In genomic region chr12:8511037-8511882, GRCm38 (mm10) we compare ENCODE assay signal across 10 mouse cellular contexts. TPM values are rescaled to one million over a fixed set of nuclear protein-coding genes. Genes with fewer than 3 reads are reported as not detected.
DNase-seq lines count a peak whose midpoint lies in the region; ATAC-seq and TF ChIP-seq lines count a peak whose summit lies in the region.
"Had no signal": no experiment of that assay in that cellular context is flagged by ENCODE, and none has a peak within 500 bp of the region (broad histone marks: within the 10 kb centered on the region; RNA-seq: fewer than 3 reads in every experiment).

No protein-coding gene starts in this region.

- no peaks in the 10 kb centered on the region for H3K9me3 ChIP-seq in embryonic facial prominence, embryonic 14.5 days (ENCODE audit: control insufficient read depth, low read length)
- H3K9me3 ChIP-seq: liver, embryonic 13.5 days had no signal

- H3K27me3 ChIP-seq in embryonic facial prominence, embryonic 14.5 days (replicated peaks; ENCODE audit: control insufficient read depth, insufficient read depth, low read length), result no peaks in the 10 kb centered on the region
- H3K27me3 ChIP-seq: liver, embryonic 13.5 days had no signal

- peak; percentile 40 for DNase-seq in gastrocnemius, adult 2 months
- no peak for DNase-seq in gastrocnemius, postnatal 36 days
- peak; percentile 48 to 51 for DNase-seq in lung, adult 18-20 months
- DNase-seq in lung, postnatal 25 days (ENCODE audit: low spot score), result no peak
- peak; percentile 44 for DNase-seq in embryonic facial prominence, embryonic 14.5 days (ENCODE audit: low spot score)
- DNase-seq in mesoderm, embryonic 11.5 days (ENCODE audit: low read depth, low spot score), result peak; percentile 46
- DNase-seq in left cerebral cortex, adult 2 months (ENCODE audit: extremely low spot score in 1 of 2, low spot score in 2 of 2), result no peak
- DNase-seq in thymus, adult 18-20 months, result no peak
- DNase-seq: cerebellum, adult 11 months; liver, embryonic 13.5 days had no signal

- H3K27ac ChIP-seq in gastrocnemius, adult 2 months, result peak overlapping the region; percentile 71
- H3K27ac ChIP-seq in embryonic facial prominence, embryonic 14.5 days (replicated peaks; ENCODE audit: low read depth, low read length), result no peak overlapping the region
- H3K27ac ChIP-seq in left cerebral cortex, adult 2 months, result no peak overlapping the region
- H3K27ac ChIP-seq: liver, embryonic 13.5 days had no signal

- no peak for TF ChIP-seq CTCF in gastrocnemius, adult 2 months (IDR thresholded peaks at IDR 0.05)
- no peak for TF ChIP-seq CTCF in left cerebral cortex, adult 2 months (IDR thresholded peaks at IDR 0.05)

- peak; percentile 77 for ATAC-seq in embryonic facial prominence, embryonic 14.5 days (ENCODE audit: low read depth)

- peak overlapping the region; percentile 55 for H3K4me3 ChIP-seq in gastrocnemius, adult 2 months
- H3K4me3 ChIP-seq in embryonic facial prominence, embryonic 14.5 days (ENCODE audit: low read depth, low read length), result no peak overlapping the region
- H3K4me3 ChIP-seq in left cerebral cortex, adult 2 months, result no peak overlapping the region
- H3K4me3 ChIP-seq: liver, embryonic 13.5 days had no signal

- H3K4me2 ChIP-seq in embryonic facial prominence, embryonic 14.5 days (ENCODE audit: low read depth, low read length), result no peak overlapping the region
- H3K4me2 ChIP-seq: liver, embryonic 13.5 days had no signal

- WGBS in embryonic facial prominence, embryonic 14.5 days, result 66% methylated on average over 18 of the region's 18 CpGs

- H3K4me1 ChIP-seq in embryonic facial prominence, embryonic 14.5 days (ENCODE audit: control insufficient read depth, insufficient read depth, low read length), result no peaks in the 10 kb centered on the region

- no peak overlapping the region for H3K9ac ChIP-seq in embryonic facial prominence, embryonic 14.5 days (ENCODE audit: low read depth, low read length)
- H3K9ac ChIP-seq: liver, embryonic 13.5 days had no signal

- H3K36me3 ChIP-seq in embryonic facial prominence, embryonic 14.5 days (ENCODE audit: control insufficient read depth, insufficient read depth, low read length), result no peaks in the 10 kb centered on the region
- H3K36me3 ChIP-seq: liver, embryonic 13.5 days had no signal

- intact Hi-C loops in gastrocnemius, adult 2 months (cut with DNase I), result no loop called here
- intact Hi-C loops in gastrocnemius, postnatal 36 days (cut with DNase I), result no loop called here
- intact Hi-C loops in left cerebral cortex, adult 2 months (cut with DNase I), result no loop called here

RNA-seq across cellular contexts. Expression of gene Rhob, which starts 11.5 kb away (rescaled TPM):
- total RNA-seq in gastrocnemius, adult 2 months (2021), result 100 to 1,000 TPM in 1 of 2 experiments, 10 to 100 TPM in 1; 33.5 to 115 TPM
- 10 to 100 TPM; 50.7 to 56.4 TPM for total RNA-seq in gastrocnemius, postnatal 36 days (2021)
- 72.8 and 76.8 TPM in 2 replicates for polyA plus RNA-seq in embryonic facial prominence, embryonic 14.5 days (2014; fragmentation: Nextera tagmentation; extraction: Ambion mirVana)
- total RNA-seq in left cerebral cortex, adult 2 months (2021), result 100 to 1,000 TPM; 283 to 310 TPM

Comparison
In these comparisons a context has a peak if more than half of its experiments do, and no peak if none do; other contexts are left out.
1. DNase-seq: peak in gastrocnemius, adult 2 months (single experiment), lung, adult 18-20 months (2 of 2), embryonic facial prominence, embryonic 14.5 days (single experiment) and mesoderm, embryonic 11.5 days (single experiment); none in gastrocnemius, postnatal 36 days (0 of 2), lung, postnatal 25 days (single experiment), left cerebral cortex, adult 2 months (0 of 2) and thymus, adult 18-20 months (0 of 2).